15 mouse cellular contexts compared by ENCODE assay signal in the genomic region with DNA sequence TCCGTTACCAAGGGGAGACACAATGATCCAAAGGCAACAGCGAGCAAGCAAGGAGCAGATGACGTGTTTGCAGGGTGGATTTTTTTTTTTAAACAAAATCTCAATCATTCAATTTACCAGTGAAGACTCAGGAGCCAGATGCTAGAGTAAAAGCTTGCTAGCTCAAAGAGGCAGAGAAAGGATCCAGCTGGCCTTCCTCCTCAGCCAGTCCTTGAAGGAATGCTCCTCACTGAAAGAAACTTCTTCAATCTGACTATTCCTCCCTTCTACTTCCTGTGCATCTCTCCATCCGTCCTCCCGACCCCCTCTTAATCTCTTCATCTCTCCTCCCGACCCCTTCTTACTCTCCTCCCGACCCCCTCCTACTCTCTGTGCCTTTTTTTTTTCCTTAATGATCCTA.
"Had no signal": no experiment of that assay in that cellular context is flagged by ENCODE, and none has a peak within 500 bp of the region (broad histone marks: within the 10 kb centered on the region; RNA-seq: fewer than 3 reads in every experiment).

No protein-coding gene starts in this region.

- H3K4me2 ChIP-seq: kidney, embryonic 15.5 days; limb, embryonic 12.5 days; liver, embryonic 13.5 days; midbrain, embryonic 13.5 days had no signal

- H3K9ac ChIP-seq: kidney, embryonic 15.5 days; limb, embryonic 12.5 days; liver, embryonic 13.5 days; liver, postnatal 0 days; midbrain, embryonic 13.5 days had no signal

- H3K9me3 ChIP-seq: kidney, embryonic 15.5 days; limb, embryonic 12.5 days; liver, embryonic 13.5 days; midbrain, embryonic 13.5 days had no signal

- H3K36me3 ChIP-seq: kidney, embryonic 15.5 days; limb, embryonic 12.5 days; liver, embryonic 13.5 days; midbrain, embryonic 13.5 days had no signal

- DNase-seq: kidney, adult 2 months; kidney, postnatal 36 days; layer of hippocampus, adult 9-11 months; layer of hippocampus, postnatal 36 days; liver; liver, embryonic 13.5 days; liver, postnatal 0 days; right cerebral cortex, postnatal 14 days; thymus, adult 2 months; thymus, postnatal 25 days had no signal

- H3K4me3 ChIP-seq: kidney, embryonic 15.5 days; limb, embryonic 12.5 days; liver, embryonic 13.5 days; midbrain, embryonic 13.5 days had no signal

- H3K4me1 ChIP-seq: kidney, embryonic 15.5 days; limb, embryonic 12.5 days; liver, embryonic 13.5 days; midbrain, embryonic 13.5 days had no signal

- ATAC-seq: hindbrain, postnatal 0 days; intestine, embryonic 16.5 days; liver, postnatal 0 days; midbrain, embryonic 13.5 days had no signal

- H3K27ac ChIP-seq: hindbrain, postnatal 0 days; kidney, embryonic 15.5 days; limb, embryonic 12.5 days; liver, embryonic 13.5 days; midbrain, embryonic 13.5 days had no signal

- H3K27me3 ChIP-seq: kidney, embryonic 15.5 days; limb, embryonic 12.5 days; liver, embryonic 13.5 days; midbrain, embryonic 13.5 days had no signal
